Mouse (Mus musculus) heart, postnatal 0 days (tissue): ENCODE results near the gene Cd164l2. TPM values are rescaled to one million over a fixed set of nuclear protein-coding genes. Genes with fewer than 3 reads are reported as not detected.

Source experiments
- ATAC-seq: fragments of 200-750 bp; cut with Nextera tagmentation; 2 replicates; pipeline ENCODE4 v1.8.0; 2017; ENCODE audit warnings: low read depth, moderate number of reproducible peaks, moderate library complexity; ENCODE audit not compliant: insufficient read depth
- DNase-seq: peaks from one replicate; pipeline ENCODE4 v3.0.0-alpha.2; 2016; ENCODE audit warnings: low spot score
- H3K27ac ChIP-seq: fragments of 300-500 bp; sonication (generic); 2 replicates; pipeline ENCODE4 v1.5.1; 2014; ENCODE audit warnings: low read depth, mild to moderate bottlenecking
- H3K27me3 ChIP-seq: fragments of 300-500 bp; sonication (generic); 2 replicates; pipeline ENCODE4 v1.6.1; 2014; ENCODE audit warnings: low read length, mixed read lengths; ENCODE audit not compliant: control insufficient read depth, insufficient read depth
- H3K36me3 ChIP-seq: fragments of 300-500 bp; sonication (generic); replicated peaks from 2 replicates; pipeline ENCODE4 v1.6.1; 2014; ENCODE audit warnings: low read length, mixed read lengths; ENCODE audit not compliant: control insufficient read depth, insufficient read depth
- H3K4me1 ChIP-seq: fragments of 300-500 bp; sonication (generic); 2 replicates; pipeline ENCODE4 v1.6.1; 2014; ENCODE audit warnings: antibody characterized with exemption; ENCODE audit not compliant: control insufficient read depth, insufficient read depth
- H3K4me2 ChIP-seq: fragments of 300-500 bp; sonication (generic); 2 replicates; pipeline ENCODE4 v1.6.1; 2014; ENCODE audit warnings: low read depth, mild to moderate bottlenecking, low read length, moderate library complexity
- H3K4me3 ChIP-seq: fragments of 300-500 bp; sonication (generic); 2 replicates; pipeline ENCODE4 v1.5.1; 2014; ENCODE audit warnings: low read depth, low read length
- H3K9ac ChIP-seq: fragments of 300-500 bp; sonication (generic); replicated peaks from 2 replicates; pipeline ENCODE4 v1.6.1; 2014; ENCODE audit warnings: low read depth, low read length, mixed read lengths
- H3K9me3 ChIP-seq: fragments of 300-500 bp; sonication (generic); replicated peaks from 2 replicates; pipeline ENCODE4 v1.6.1; 2016; ENCODE audit warnings: low read length; ENCODE audit not compliant: control insufficient read depth
- CTCF ChIP-seq: IDR thresholded peaks from 2 replicates; pipeline ENCODE4 v1.5.1; 2016; ENCODE audit warnings: antibody characterized with exemption, control low read depth, low read depth
- EP300 ChIP-seq: IDR thresholded peaks from 2 replicates; pipeline ENCODE4 v1.6.1; 2016; ENCODE audit warnings: antibody characterized with exemption, low read depth
- WGBS: fragments of 180-500 bp; shearing (Covaris S2); extraction: QIAGEN DNeasy Blood & Tissue Kit; methylation state at CpG from one replicate; pipeline ENCODE4 v1.1.7; 2014; 5-methylcytosine and 5-hydroxymethylcytosine counted together
- polyA plus RNA-seq: library from polyadenylated mRNA; unstranded; fragments of >200 nt; fragmentation: Nextera tagmentation; extraction: Ambion mirVana; gene quantifications from 2 replicates; pipeline ENCODE4 v1.2.1, GENCODE M21; 2015
- total RNA-seq: library from RNA; depleted of rRNA; stranded (reverse); fragments of >200 nt; gene quantifications from 2 replicates; pipeline ENCODE4 v1.2.3, GENCODE M21; 2014; ENCODE audit warnings: low replicate concordance

The Cd164l2 gene
- total and polyA plus RNA-seq, 2 experiments from 2014 or later: 0.33 TPM; not detected in 1

DNA sequence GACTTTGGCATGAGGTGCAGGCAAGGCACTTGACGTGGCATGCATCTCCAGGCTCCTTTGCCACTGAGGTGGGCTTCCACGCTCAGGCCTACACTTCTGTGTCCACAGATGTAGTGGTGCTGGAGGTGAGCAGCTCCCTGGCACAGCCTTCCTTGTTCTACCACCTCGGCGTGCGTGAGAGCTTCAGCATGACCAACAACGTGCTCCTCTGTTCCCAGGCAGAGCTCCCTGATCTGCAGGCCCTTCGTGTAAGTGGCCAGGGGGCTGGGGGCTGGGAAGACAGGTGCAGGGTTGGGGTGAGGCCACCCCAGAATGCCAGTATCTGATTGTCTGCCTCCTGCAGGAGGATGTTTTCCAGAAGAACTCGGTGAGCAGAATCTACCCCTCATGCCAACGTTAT, 30.8 kb downstream of the Cd164l2 start:
- no peaks in the 10 kb centered on the region for H3K36me3 ChIP-seq
- H3K27me3 ChIP-seq: peaks cover 19% of the 10 kb centered on the region; the same call in 1 of the 2 replicates
- H3K4me3 ChIP-seq: no peak overlapping the region
- no peaks in the 10 kb centered on the region for H3K4me1 ChIP-seq
- TF ChIP-seq EP300 (no peak), CTCF (no peak)
- peak overlapping the region; percentile 44; the same call in 1 of the 2 replicates for H3K27ac ChIP-seq
- no peak for ATAC-seq
- DNase-seq: no peak
- no peak overlapping the region for H3K4me2 ChIP-seq
- no peak overlapping the region for H3K9ac ChIP-seq
- WGBS: 67% methylated on average over 9 of the region's 9 CpGs
- H3K9me3 ChIP-seq: no peaks in the 10 kb centered on the region

DNA sequence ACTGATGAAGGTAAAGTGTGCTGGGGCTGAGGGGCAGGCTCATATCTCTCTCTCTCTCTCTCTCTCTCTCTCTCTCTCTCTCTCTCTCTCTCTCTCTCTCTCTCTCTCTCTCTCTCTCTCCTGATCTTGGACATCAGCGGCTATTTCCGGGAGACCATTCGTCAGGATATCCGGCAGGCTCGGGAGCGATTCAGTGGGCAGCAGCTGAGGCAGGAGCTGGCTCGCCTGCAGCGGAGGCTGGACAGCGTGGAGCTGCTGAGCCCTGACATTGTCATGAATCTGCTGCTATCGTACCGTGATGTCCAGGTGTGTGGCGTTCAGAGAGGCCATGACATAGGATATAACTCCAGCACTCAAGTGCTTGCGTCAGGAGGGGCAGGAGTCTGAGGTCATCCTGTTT, 31.6 kb downstream of the Cd164l2 start:
- Histone ChIP-seq H3K27ac (no peak overlapping the region), H3K4me3 (no peak overlapping the region), H3K4me1 (no peaks in the 10 kb centered on the region), H3K36me3 (no peaks in the 10 kb centered on the region), H3K4me2 (no peak overlapping the region), H3K9me3 (no peaks in the 10 kb centered on the region), H3K9ac (no peak overlapping the region), H3K27me3 (peaks cover 27% of the 10 kb centered on the region; the same call in 1 of the 2 replicates)
- DNase-seq (no peak), ATAC-seq (no peak)
- 33% methylated on average over 12 of the region's 13 CpGs for WGBS
- TF ChIP-seq CTCF (no peak), EP300 (no peak)

DNA sequence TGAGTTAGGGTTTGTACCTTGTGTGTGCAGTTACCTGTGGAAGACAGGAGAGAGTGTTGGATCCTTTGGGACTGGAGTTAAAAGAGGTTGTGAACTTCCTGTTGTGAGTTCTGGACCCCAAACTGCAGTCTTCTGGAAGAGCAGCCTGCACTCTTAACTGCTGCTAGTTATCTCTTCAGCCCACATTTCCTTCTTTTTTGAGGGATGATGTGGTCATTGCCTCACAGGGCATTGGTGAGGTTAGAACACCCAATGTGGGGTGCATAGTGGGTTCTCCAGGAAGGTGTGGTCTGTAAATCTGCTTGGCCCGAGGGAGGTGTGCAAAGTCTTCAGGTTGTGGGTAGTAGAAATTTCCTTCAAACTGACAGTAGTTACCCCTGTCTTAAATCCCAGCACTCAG, 32.4 kb downstream of the Cd164l2 start:
- peaks cover 30% of the 10 kb centered on the region for H3K27me3 ChIP-seq
- DNase-seq (no peak), ATAC-seq (no peak)
- no peak overlapping the region for H3K4me3 ChIP-seq
- H3K4me1 ChIP-seq: no peaks in the 10 kb centered on the region
- H3K4me2 ChIP-seq: no peak overlapping the region
- 50% methylated on average over 1 of the region's 1 CpGs for WGBS
- H3K9ac ChIP-seq: no peak overlapping the region
- no peaks in the 10 kb centered on the region for H3K36me3 ChIP-seq
- no peaks in the 10 kb centered on the region for H3K9me3 ChIP-seq
- H3K27ac ChIP-seq: no peak overlapping the region
- TF ChIP-seq CTCF: no peak
- TF ChIP-seq EP300: no peak

DNA sequence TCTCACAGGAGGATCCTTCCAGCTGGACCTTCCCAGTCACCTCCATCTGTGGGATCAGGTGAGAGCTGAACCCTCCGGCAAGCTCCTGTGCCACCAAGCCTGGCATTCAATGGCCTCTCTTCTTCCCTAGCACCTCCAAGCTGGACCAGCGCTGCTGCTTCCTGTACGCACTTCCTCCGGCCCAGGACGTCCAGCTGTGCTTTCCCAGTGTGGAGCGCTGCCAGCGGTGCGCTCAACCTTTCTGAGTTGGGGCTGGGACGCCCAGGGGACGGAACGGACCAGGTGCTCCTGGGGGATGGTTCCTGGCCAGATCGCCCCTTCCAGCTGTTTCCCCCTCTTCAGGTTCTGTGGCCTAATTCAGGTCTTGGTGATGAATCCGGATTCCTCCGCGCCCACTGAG, 35.1 kb downstream of the Cd164l2 start:
- Histone ChIP-seq H3K9me3 (no peaks in the 10 kb centered on the region), H3K36me3 (no peaks in the 10 kb centered on the region), H3K4me1 (no peaks in the 10 kb centered on the region), H3K27me3 (peaks cover 56% of the 10 kb centered on the region), H3K4me3 (no peak overlapping the region), H3K27ac (no peak overlapping the region), H3K9ac (no peak overlapping the region), H3K4me2 (no peak overlapping the region)
- TF ChIP-seq CTCF (no peak), EP300 (peak; percentile 44; the same call in 1 of the 2 replicates)
- ATAC-seq (no peak), DNase-seq (no peak)
- WGBS: 18% methylated on average over 15 of the region's 15 CpGs

DNA sequence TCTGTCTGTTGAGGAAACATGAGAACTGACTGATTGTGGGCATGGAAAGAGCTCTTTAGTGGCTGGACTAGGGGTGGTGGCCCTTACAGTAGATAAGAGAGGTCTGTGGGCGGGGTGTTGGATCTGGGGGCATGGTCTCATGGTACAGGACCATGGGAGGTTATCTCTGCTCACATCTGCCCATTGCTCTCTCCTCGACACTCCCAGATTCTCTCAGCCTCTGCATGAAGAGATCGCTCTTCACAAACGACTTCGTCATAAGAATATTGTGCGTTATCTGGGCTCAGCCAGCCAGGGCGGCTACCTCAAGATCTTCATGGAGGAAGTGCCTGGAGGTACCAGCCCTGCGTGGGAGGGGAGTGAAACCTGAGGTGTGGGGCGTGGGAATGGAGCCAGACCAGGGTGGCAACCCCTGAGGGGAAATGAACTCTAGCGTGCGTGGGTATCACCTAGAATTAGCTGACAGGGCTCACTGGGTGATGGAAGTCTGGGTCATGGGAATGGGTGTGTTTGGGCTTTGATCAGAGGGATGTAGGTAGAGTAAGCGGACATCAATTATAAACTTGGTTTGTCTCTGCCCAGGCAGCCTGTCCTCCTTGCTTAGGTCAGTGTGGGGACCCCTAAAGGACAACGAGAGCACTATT, 36.0 kb downstream of the Cd164l2 start:
- TF ChIP-seq EP300: no peak
- TF ChIP-seq CTCF: no peak
- DNase-seq (no peak), ATAC-seq (no peak)
- H3K27ac ChIP-seq: no peak overlapping the region
- no peak overlapping the region for H3K9ac ChIP-seq
- no peaks in the 10 kb centered on the region for H3K4me1 ChIP-seq
- 63% methylated on average over 13 of the region's 13 CpGs for WGBS
- H3K4me2 ChIP-seq: no peak overlapping the region
- no peaks in the 10 kb centered on the region for H3K9me3 ChIP-seq
- peaks cover 55% of the 10 kb centered on the region for H3K27me3 ChIP-seq
- H3K36me3 ChIP-seq: no peaks in the 10 kb centered on the region
- H3K4me3 ChIP-seq: no peak overlapping the region

DNA sequence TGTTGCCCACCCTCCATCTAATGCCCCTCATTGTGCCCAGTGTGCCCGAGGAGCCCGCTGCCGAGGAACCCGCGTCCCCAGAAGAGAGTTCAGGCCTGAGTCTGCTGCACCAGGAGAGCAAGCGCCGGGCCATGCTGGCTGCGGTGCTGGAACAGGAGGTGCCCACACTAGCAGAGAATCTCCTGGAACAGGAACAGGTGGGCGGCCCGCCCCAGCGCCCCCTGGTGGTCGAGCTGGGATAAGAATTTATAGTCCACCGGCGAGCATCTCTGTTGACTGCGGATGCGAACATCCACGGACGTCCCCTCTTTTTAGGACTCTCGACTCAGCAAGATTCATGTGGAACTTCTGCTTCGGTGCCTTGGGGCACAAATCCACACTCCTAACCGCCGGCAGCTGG, 38.7 kb downstream of the Cd164l2 start:
- ATAC-seq: peak; percentile 63
- 5% methylated on average over 22 of the region's 22 CpGs for WGBS

More for the DNA sequence above, 38.7 kb downstream of the Cd164l2 start:
- H3K9me3 ChIP-seq: no peaks in the 10 kb centered on the region
- peak overlapping the region; percentile 48 for H3K4me2 ChIP-seq
- peak overlapping the region; percentile 26 for H3K4me3 ChIP-seq
- H3K9ac ChIP-seq: no peak overlapping the region
- H3K27me3 ChIP-seq: peaks cover 58% of the 10 kb centered on the region
- peak; percentile 55 for DNase-seq
- H3K4me1 ChIP-seq: no peaks in the 10 kb centered on the region
- TF ChIP-seq CTCF: peak; percentile 67
- TF ChIP-seq EP300: no peak
- H3K27ac ChIP-seq: no peak overlapping the region
- no peaks in the 10 kb centered on the region for H3K36me3 ChIP-seq
